Comparison of ENCODE assay signal across 16 mouse cellular contexts in the genomic region with DNA sequence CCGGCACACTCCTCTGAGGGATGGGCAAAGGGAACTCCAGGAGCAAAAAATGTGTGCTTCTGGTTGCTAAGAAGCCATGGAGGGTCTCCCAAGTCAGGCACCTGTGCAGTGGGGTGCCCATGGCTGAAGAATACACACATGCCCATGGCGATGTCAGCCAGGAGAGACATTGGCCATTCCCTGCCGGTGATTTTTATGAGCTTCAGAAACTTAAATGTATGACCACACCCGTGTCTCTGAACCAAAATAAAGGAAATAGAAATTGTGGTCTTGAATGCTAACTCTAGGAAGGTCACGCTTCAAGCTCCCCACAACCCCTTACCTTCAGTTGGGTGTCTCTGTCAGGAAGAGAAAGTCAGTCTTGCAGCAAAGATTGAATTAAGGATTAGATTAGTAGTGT.
"Had no signal": no experiment of that assay in that cellular context is flagged by ENCODE, and none has a peak within 500 bp of the region (broad histone marks: within the 10 kb centered on the region; RNA-seq: fewer than 3 reads in every experiment).

No protein-coding gene starts in this region.

- H3K4me2 ChIP-seq: neural tube, embryonic 13.5 days; neural tube, embryonic 15.5 days; stomach, embryonic 15.5 days had no signal

- DNase-seq: retina, postnatal 1 day; right cerebral cortex, adult 18-20 months; right cerebral cortex, postnatal 14 days; right cerebral cortex, postnatal 25 days; right cerebral cortex, postnatal 4 days; spleen, adult 18-20 months; thymus, adult 18-20 months; thymus, adult 2 months; thymus, postnatal 14 days; thymus, postnatal 25 days; thymus, postnatal 36 days; thymus, postnatal 4 days had no signal

- H3K9ac ChIP-seq: neural tube, embryonic 13.5 days; neural tube, embryonic 15.5 days; stomach, embryonic 15.5 days had no signal

- H3K27me3 ChIP-seq: neural tube, embryonic 13.5 days; neural tube, embryonic 15.5 days; stomach, embryonic 15.5 days had no signal

- H3K4me1 ChIP-seq: neural tube, embryonic 13.5 days; neural tube, embryonic 15.5 days; stomach, embryonic 15.5 days had no signal

- H3K4me3 ChIP-seq: neural tube, embryonic 13.5 days; neural tube, embryonic 15.5 days; stomach, embryonic 15.5 days had no signal

- H3K36me3 ChIP-seq: neural tube, embryonic 13.5 days; neural tube, embryonic 15.5 days; stomach, embryonic 15.5 days had no signal

- H3K9me3 ChIP-seq: neural tube, embryonic 13.5 days; neural tube, embryonic 15.5 days; stomach, embryonic 15.5 days had no signal

- H3K27ac ChIP-seq: neural tube, embryonic 13.5 days; neural tube, embryonic 15.5 days; stomach, embryonic 15.5 days; stomach, postnatal 0 days had no signal
